Mouse (Mus musculus): ENCODE data around the gene Camk1. TPM values are rescaled to one million over a fixed set of nuclear protein-coding genes. Genes with fewer than 3 reads are reported as not detected.

Camk1 gene
- polyA plus RNA-seq (2012; rRNA removed) = 12.6 and 18.3 TPM in 2 replicates

- peaks cover 4% of the 10 kb centered on the region; the same call in 1 of the 2 replicates for H3K4me1 ChIP-seq (replicated peaks; ENCODE audit: control insufficient read depth, insufficient read depth, low read length)
- DNase-seq = no peak
- WGBS = 22% methylated on average over 32 of the region's 32 CpGs
- H3K4me3 ChIP-seq (ENCODE audit: control insufficient read depth, insufficient read depth, low read length) = peak within 1 kb of the TSS; percentile 5
- no peak within 1 kb of the TSS for H3K27ac ChIP-seq (ENCODE audit: control insufficient read depth, insufficient read depth, low read length)
- TF ChIP-seq CTCF (IDR thresholded peaks at IDR 0.05; ENCODE audit: borderline replicate concordance, control insufficient read depth, extremely low read depth, insufficient read depth, low read length, poor library complexity) = no peak
- TF ChIP-seq POLR2A (IDR thresholded peaks at IDR 0.05; ENCODE audit: control insufficient read depth, extremely low read depth, insufficient read depth, low read length, poor library complexity) = no peak
- no peaks in the 10 kb centered on the region for H3K36me3 ChIP-seq (ENCODE audit: control insufficient read depth, insufficient read depth, low read length)
- no peaks in the 10 kb centered on the region for H3K27me3 ChIP-seq (ENCODE audit: control insufficient read depth, insufficient read depth, low read length)
Observed at GRCm38 (mm10) chr6:113343177-113344092, at the start of gene Camk1. Gene Camk1, minus strand, starts transcription at chr6:113343984.

GRCm38 (mm10) chr6:113392387-113393071 is 48.7 kb upstream of the Camk1 start:
- Histone ChIP-seq H3K36me3 (ENCODE audit: control insufficient read depth, insufficient read depth, low read length) (peaks cover 37% of the 10 kb centered on the region), H3K27ac (ENCODE audit: control insufficient read depth, insufficient read depth, low read length) (no peak overlapping the region), H3K27me3 (ENCODE audit: control insufficient read depth, insufficient read depth, low read length) (no peaks in the 10 kb centered on the region), H3K4me3 (ENCODE audit: control insufficient read depth, insufficient read depth, low read length) (no peak overlapping the region), H3K4me1 (replicated peaks; ENCODE audit: control insufficient read depth, insufficient read depth, low read length) (no peaks in the 10 kb centered on the region; the same call in 1 of the 2 replicates)
- 17% methylated on average over 51 of the region's 51 CpGs for WGBS
- no peak for TF ChIP-seq POLR2A (IDR thresholded peaks at IDR 0.05; ENCODE audit: control insufficient read depth, extremely low read depth, insufficient read depth, low read length, poor library complexity)
- TF ChIP-seq CTCF (IDR thresholded peaks at IDR 0.05; ENCODE audit: borderline replicate concordance, control insufficient read depth, extremely low read depth, insufficient read depth, low read length, poor library complexity) = no peak
- no peak for DNase-seq

GRCm38 (mm10) chr6:113392015-113392386 is 48.2 kb upstream of the Camk1 start:
- TF ChIP-seq POLR2A (IDR thresholded peaks at IDR 0.05; ENCODE audit: control insufficient read depth, extremely low read depth, insufficient read depth, low read length, poor library complexity) = no peak
- TF ChIP-seq CTCF (IDR thresholded peaks at IDR 0.05; ENCODE audit: borderline replicate concordance, control insufficient read depth, extremely low read depth, insufficient read depth, low read length, poor library complexity) = no peak
- no peak for DNase-seq
- H3K27me3 ChIP-seq (ENCODE audit: control insufficient read depth, insufficient read depth, low read length) = no peaks in the 10 kb centered on the region
- 36% methylated on average over 10 of the region's 10 CpGs for WGBS
- H3K4me1 ChIP-seq (replicated peaks; ENCODE audit: control insufficient read depth, insufficient read depth, low read length) = no peaks in the 10 kb centered on the region; the same call in 1 of the 2 replicates
- peaks cover 42% of the 10 kb centered on the region for H3K36me3 ChIP-seq (ENCODE audit: control insufficient read depth, insufficient read depth, low read length)
- no peak overlapping the region for H3K4me3 ChIP-seq (ENCODE audit: control insufficient read depth, insufficient read depth, low read length)
- H3K27ac ChIP-seq (ENCODE audit: control insufficient read depth, insufficient read depth, low read length) = no peak overlapping the region

- H3K27me3 ChIP-seq (ENCODE audit: control insufficient read depth, insufficient read depth, low read length) = no peaks in the 10 kb centered on the region
- H3K4me3 ChIP-seq (ENCODE audit: control insufficient read depth, insufficient read depth, low read length) = no peak overlapping the region
- H3K4me1 ChIP-seq (replicated peaks; ENCODE audit: control insufficient read depth, insufficient read depth, low read length) = no peaks in the 10 kb centered on the region; the same call in 1 of the 2 replicates
- H3K36me3 ChIP-seq (ENCODE audit: control insufficient read depth, insufficient read depth, low read length) = peaks cover 55% of the 10 kb centered on the region
- DNase-seq = no peak
- TF ChIP-seq POLR2A (IDR thresholded peaks at IDR 0.05; ENCODE audit: control insufficient read depth, extremely low read depth, insufficient read depth, low read length, poor library complexity) = no peak
- no peak for TF ChIP-seq CTCF (IDR thresholded peaks at IDR 0.05; ENCODE audit: borderline replicate concordance, control insufficient read depth, extremely low read depth, insufficient read depth, low read length, poor library complexity)
- H3K27ac ChIP-seq (ENCODE audit: control insufficient read depth, insufficient read depth, low read length) = no peak overlapping the region
- 96% methylated on average over 3 of the region's 3 CpGs for WGBS
Observed at GRCm38 (mm10) chr6:113390715-113391114, 46.9 kb upstream of the Camk1 start.

- Histone ChIP-seq H3K27ac (ENCODE audit: control insufficient read depth, insufficient read depth, low read length) (no peak within 1 kb of the TSS), H3K4me1 (replicated peaks; ENCODE audit: control insufficient read depth, insufficient read depth, low read length) (no peaks in the 10 kb centered on the region; the same call in 1 of the 2 replicates), H3K4me3 (ENCODE audit: control insufficient read depth, insufficient read depth, low read length) (no peak within 1 kb of the TSS), H3K27me3 (ENCODE audit: control insufficient read depth, insufficient read depth, low read length) (no peaks in the 10 kb centered on the region), H3K36me3 (ENCODE audit: control insufficient read depth, insufficient read depth, low read length) (peaks cover 72% of the 10 kb centered on the region)
- TF ChIP-seq CTCF (IDR thresholded peaks at IDR 0.05; ENCODE audit: borderline replicate concordance, control insufficient read depth, extremely low read depth, insufficient read depth, low read length, poor library complexity) = no peak
- TF ChIP-seq POLR2A (IDR thresholded peaks at IDR 0.05; ENCODE audit: control insufficient read depth, extremely low read depth, insufficient read depth, low read length, poor library complexity) = no peak
- no peak for DNase-seq
- WGBS = 93% methylated on average over 8 of the region's 8 CpGs
Observed at GRCm38 (mm10) chr6:113388960-113389359, 45.2 kb upstream of the Camk1 start, which contains the start of gene Ttll3. Gene Ttll3, plus strand, starts transcription at chr6:113389260.

- H3K36me3 ChIP-seq (ENCODE audit: control insufficient read depth, insufficient read depth, low read length) = peaks cover 99% of the 10 kb centered on the region
- H3K27ac ChIP-seq (ENCODE audit: control insufficient read depth, insufficient read depth, low read length) = no peak overlapping the region
- DNase-seq = no peak
- WGBS = 71% methylated on average over 3 of the region's 3 CpGs
- no peaks in the 10 kb centered on the region for H3K27me3 ChIP-seq (ENCODE audit: control insufficient read depth, insufficient read depth, low read length)
- TF ChIP-seq CTCF (IDR thresholded peaks at IDR 0.05; ENCODE audit: borderline replicate concordance, control insufficient read depth, extremely low read depth, insufficient read depth, low read length, poor library complexity) = no peak
- no peak for TF ChIP-seq POLR2A (IDR thresholded peaks at IDR 0.05; ENCODE audit: control insufficient read depth, extremely low read depth, insufficient read depth, low read length, poor library complexity)
- H3K4me1 ChIP-seq (replicated peaks; ENCODE audit: control insufficient read depth, insufficient read depth, low read length) = no peaks in the 10 kb centered on the region
- H3K4me3 ChIP-seq (ENCODE audit: control insufficient read depth, insufficient read depth, low read length) = no peak overlapping the region
Observed at GRCm38 (mm10) chr6:113386025-113386424, 42.2 kb upstream of the Camk1 start.

Data from thymus, adult 2 months (tissue).